Mouse (Mus musculus) adrenal gland, postnatal 25 days (tissue): Measurements from ENCODE around the gene Rab3gap2. TPM values are rescaled to one million over a fixed set of nuclear protein-coding genes. Genes with fewer than 3 reads are reported as not detected.
"Not testable (repeated sequence)": the region's sequence is repeated elsewhere in the genome, so short reads cannot be mapped to it uniquely, and the experiment has no call there.

ENCODE experiments used
- DNase-seq: peaks from one replicate; pipeline ENCODE4 v3.0.0; 2021; ENCODE audit warnings: mixed read lengths
- total RNA-seq: library from RNA; stranded (reverse); gene quantifications from 2 replicates; pipeline ENCODE4 v1.2.3, GENCODE M21; 2021

Rab3gap2 gene
- total RNA-seq, 1 experiment from 2014 or later: 60.8 TPM

DNA sequence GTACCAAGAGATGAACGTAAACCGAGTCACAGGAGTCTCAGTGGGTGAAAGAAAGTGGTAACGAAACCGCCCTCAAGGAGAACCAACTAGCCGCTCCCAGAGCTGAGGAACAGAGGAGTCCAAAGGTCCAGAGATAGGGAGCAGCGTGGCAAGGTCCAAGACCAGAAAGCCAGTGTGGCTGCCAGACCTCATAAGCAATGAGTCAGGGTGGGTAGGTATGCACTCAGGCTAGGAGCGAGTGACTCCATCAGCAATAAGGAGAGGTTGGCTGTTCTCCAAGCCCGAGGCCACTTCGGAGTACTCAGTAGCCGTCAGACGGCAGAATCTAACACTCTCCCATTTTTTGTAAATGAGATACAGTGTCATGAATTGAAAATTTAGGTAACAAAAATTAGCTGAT is 78.9 kb downstream of the Rab3gap2 start:
- DNase-seq: no peak

DNA sequence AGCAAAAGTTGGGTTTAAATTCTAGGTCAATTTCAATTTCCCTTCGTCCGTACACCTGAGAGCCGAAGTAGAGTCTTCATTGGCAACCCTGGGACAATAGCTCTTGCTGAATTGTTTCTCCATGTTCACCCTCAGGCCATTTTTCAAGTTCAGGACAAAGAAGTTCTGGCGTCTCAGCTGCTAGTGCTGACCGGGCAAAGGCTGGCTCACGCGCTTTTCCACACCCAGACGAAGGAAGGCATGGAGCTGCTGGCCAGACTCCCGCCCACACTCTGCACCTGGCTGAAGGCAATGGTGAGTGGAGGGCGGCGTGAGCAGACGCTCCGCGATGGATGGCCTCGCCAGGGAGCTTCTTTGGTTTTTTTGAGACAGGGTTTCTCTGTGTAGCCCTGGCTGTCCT is 79.3 kb downstream of the Rab3gap2 start:
- DNase-seq: no peak

DNA sequence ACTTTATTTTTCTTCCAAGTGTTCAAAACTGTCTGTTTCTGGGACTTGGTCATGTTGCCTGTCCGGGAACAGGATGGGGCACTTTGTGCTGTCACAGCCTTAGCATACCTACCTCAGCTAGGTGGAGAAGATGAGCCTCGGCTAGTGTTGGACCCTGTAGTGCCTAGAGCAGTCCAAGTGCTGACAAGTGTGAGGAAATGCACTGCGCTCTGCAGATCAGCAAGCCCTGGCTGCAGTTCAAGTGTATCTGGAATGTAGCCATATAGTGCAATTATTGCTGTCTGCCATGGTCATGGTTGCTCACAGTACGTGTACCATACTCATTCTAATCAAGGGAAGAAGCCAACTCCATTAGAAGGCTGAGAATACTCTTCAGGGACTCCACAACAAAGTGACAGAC is 80.8 kb downstream of the Rab3gap2 start:
- peak; percentile 60 for DNase-seq

DNA sequence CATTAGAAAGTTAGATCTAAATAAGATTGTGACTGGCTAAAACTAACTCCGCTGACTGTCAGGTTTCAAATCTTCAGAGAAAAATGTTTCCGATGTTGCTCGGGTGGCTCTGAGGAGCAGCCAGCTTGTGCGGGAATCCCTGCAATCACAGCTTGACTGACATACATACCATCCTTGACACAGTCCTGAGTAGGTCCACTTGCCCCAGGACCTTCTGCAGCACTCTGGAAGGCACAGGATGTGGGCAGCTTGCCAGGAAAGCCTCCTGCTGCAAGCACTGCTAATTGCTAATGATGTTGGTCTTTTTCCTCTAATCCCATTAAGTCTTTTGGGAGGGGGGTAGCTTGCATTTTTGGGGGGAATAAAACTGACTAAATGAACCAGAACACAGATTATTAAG is 81.3 kb downstream of the Rab3gap2 start:
- peak; percentile 81 for DNase-seq

DNA sequence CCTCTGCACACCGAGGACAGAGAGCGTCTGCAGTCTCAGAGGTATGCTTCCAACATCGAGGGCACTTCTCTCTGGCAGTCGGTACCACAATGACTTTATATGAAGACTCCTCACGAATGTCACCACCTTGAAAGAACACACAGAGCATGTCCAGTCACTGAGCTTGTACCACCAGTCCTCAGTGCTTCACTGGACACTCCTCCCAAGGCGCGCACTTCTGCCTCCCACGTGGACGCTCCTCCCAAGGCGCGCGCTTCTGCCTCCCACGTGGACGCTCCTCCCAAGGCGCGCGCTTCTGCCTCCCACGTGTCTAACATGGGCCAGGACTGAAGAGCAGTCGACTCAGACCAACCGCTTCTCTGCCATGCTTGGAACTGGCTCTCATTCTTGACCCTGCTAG is 83.1 kb downstream of the Rab3gap2 start:
- no peak for DNase-seq

DNA sequence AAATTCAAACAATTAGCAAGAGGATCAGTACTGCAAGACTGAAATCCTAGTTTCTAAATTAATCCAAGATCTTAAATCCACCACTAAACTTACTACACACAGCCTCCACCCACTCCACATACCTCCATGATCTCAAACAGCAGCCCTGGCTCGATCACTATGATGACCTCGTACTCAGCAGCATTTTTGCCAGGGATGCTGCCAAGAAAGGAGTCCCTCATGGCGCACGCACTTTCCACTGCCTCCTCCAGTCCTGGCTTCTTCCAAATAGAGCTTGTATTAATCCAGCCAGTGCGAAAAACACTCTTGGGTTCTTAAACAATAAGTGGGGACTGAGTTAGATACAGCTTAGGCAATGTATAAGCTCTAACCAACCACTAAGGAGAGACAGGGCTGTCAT is 85.3 kb downstream of the Rab3gap2 start:
- no peak for DNase-seq

DNA sequence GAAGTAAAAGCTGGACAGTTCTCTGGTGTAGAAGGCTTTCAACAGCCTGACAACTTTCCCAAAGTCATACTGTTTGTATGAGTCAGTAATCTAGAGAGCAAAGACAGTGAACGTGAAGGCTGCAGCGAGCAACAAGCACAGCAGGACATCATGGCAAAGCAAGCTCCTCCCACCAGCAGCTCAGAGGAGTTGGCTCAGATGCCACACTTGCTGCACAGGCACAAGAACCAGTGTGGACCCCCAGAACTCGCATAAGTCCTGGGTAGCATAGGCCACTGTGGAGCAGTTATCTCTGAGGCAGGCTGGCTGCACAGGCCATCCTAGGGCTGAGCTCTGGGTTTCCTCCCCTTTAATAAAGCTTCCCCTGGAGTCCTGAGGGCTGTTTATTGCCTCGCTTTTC is 87.4 kb downstream of the Rab3gap2 start:
- DNase-seq: no peak

DNA sequence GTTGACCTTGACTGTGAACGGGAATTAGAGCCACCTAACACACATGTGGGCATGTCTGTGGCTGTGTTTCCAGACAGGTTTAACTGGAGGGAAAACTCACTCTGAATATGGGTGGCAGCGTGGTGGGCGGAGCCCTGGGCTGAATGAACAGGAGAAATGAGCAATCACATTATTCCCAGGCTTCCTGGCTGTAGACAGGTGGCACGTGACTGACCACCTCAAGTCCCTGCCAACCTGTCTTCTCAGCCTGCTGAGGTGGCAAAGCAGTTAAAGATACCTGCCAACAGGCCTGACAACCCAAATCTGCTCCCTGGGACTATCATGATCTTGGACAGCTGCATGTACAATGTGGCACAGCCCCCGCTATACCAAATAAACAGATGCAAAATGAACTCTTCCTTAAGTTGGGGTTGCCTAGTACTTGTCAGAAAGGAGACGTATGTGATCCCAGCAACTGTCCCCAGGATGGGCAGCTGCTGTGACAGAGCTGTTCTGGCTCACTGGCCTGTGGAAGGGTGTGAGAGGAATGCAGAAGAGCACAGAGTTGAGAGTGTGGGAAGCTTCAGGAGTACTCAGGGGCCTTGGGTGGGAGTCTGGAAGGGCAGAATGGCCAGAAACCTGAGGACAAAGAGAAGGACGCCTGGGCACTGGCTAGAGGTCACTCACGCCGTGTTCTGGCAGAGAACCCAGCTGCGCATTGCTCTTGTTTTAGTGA is 88.9 kb downstream of the Rab3gap2 start:
- no peak for DNase-seq

DNA sequence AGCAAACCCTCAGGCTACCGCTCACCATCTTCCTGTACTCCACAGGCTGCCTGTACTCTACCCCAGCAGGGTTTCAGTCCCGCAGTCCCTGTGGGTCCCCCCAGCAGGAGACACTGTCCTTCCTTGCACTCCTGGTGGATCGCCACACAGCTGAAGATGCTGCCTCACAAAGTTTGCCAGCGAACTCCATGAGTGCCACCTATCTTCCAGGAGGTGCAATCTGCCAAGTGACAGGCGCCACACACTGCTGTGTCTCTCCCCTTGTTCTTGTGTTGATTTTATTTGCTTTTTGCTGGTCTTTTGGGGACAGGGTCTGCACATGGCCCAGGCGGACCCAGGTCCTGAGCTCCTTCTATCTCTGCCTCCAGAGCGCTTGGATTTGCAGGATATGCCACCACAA is 92.9 kb downstream of the Rab3gap2 start:
- DNase-seq: no peak

DNA sequence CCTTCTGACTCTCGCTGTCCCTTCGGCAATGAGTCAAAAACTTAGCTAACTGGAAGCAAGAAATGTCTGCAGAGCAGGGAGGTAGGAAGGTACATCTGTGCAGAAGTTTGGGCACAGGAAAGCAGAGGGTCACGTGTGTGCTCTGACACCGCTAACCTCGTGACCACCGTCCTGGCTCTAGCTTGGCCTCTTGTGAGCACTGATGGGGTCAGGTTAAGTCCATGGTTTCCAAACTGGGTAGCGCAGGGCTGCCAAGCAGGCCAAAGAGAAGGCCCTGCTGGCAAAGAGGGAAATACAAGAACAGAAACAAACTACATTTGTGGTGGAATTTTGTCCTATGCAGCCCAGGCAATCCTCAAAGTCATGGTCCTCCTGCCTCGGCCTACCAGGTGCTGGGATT is 94.6 kb downstream of the Rab3gap2 start:
- no peak for DNase-seq

DNA sequence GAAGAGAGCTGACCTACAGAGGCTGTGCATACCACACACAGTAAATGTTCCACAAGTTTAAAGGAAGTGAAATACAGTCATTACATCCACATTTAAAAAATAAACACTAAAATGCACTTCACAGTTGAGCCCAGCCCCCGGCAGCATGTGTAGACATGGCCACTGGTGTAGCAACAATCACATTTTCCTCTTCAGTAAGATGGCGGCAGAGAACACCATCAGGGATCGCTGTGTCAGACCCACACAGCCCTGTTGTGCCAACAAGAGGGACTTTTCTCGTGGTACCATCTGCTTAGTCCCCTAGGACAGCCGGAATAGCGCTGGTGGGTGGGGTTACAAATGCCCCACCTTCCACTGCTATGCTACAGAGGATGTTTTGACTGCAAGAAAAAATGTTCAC is 98.9 kb downstream of the Rab3gap2 start:
- no peak for DNase-seq

DNA sequence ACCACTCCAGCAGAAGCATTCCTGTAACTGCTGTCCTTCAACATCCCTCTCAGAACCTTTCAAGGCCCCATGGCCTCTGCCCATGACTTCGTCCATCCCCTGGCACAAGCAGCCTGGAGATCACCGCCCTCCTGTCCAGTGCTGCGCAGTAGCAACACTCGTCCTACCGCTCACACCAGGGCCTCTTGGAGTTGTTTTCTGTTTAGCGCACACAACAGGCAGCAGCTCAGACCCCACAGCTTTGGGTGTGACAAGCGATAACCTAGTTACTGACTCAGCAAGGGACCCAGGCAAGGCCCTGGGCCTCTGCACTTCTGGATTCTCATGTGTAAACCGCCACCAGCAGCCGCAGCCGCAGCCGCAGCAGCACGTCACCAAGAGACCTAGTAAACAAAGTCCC is 102.9 kb downstream of the Rab3gap2 start:
- DNase-seq: no peak

DNA sequence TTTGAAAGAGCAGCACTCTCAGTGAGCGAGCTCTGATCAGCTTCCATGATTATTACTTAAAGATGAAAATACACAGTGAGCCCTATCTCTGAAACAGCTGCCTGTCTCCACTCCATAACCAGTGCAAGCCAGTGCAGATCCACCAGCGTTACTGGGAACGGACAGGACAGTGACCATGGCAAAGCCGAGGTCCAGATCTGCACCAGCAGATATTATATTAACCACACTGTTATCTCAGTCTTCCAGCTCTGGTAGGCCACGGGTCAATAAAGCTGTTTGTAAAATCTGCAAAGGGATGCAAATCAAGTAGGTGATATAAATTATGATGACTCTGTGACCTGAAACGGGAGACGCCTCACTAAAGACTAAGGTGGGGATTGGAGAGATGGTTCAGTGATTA is 103.7 kb downstream of the Rab3gap2 start:
- no peak for DNase-seq

DNA sequence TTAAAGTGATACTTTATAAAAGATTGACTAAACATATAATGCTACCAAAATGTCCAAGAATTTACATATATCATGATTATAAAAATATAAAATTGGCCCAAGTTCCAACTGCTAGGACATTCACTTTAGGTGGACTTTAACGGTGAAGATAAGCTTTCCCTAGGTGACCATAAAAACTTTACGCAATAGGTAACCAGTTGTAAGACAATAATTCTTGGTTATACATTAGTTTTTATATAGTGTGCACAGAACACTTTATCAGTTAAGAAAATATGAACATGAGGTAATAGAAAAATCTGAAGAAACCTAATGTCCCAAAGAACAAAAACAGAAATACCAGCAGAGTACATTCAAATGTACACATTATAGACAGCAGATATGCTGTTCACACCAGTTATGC is 104.4 kb downstream of the Rab3gap2 start:
- DNase-seq: no peak

DNA sequence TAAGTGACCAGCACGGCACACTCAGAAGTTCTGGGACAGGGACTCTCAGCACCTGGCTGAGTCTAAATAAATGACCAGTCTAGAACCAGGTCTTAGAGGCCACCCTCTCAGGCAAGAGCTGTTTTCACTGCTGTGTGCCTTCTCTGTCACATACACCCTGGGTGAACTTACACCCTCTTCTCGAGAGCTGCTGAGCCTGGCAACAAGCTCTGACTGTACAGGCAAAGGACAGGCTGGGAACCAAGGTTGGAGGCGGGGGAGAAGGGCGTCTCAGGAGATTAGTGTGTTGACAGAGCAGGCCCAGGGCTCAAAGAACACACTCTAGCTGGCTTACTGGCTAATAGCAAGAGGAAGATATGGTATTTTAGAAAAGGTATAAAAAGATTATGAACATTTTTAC is 105.0 kb downstream of the Rab3gap2 start:
- DNase-seq: peak; percentile 43

DNA sequence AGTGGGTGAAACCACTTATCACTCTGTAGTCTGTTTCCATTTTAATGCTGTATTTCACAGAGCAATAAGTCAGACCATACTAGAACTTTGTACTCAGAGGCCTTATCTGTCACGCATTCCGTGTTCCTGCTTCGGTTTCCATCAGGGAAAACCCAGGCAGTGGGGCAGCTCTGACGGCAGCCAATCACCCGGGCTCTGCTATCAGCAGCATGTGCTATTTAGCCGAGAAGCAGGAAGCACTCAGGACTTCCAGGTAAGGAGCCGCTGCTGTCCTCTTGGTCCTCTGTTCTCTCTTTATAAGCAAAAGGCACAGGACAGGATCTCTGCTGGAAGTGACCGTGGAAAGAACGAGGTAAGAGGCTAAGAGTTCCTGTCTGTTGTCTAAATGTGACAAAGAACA is 108.0 kb downstream of the Rab3gap2 start:
- no peak for DNase-seq

DNA sequence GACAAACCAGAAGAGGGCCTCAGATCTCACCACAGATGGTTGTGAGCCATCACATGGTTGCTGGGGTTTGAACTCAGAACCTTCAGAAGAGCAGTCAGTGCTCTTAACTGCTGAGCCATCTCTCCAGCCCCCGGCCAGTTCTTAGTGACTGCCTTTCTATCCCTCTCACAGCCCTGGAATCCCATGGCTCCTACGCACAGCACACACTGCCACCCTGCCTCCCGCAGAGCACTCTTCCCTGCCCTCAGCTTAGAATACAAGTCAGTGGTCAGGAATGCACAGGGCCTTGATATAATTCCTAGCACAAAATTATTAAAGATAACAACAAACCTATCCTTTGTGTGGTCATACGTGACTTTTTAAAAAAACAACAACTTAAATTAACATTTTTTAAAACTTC is 110.6 kb downstream of the Rab3gap2 start:
- DNase-seq: no peak

DNA sequence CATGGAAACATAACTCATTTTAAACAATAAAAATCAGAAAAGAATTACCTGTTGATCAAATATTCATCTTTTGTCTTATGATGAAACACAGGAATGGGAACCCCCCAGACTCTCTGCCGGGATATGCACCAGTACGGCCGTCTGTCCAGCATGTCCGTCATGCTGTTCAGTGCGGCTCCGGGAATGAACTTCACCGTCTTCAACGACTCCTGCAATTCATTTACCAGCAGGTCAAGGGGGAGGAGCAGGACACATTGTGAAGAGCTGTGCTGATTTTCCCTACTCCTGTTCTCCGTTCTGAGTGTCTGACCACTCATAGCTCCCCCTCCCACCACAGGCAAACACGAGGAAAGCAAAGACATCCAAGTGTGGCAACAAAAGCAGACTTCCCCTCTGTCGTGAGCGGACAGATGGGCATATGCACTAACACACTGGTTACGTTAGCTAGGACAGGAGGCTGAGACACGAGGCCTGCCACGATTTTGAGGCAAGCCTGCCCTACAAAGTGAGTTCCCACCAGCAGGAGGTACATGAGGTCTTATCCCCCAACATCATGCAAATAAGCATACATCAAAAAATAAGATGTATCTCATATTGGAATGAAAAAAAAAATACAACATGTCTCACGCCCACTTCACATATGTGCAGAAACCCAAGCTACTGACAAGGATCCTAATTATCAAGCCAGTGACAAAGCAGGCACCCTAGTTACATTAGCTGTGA is 112.1 kb downstream of the Rab3gap2 start:
- DNase-seq: no peak

DNA sequence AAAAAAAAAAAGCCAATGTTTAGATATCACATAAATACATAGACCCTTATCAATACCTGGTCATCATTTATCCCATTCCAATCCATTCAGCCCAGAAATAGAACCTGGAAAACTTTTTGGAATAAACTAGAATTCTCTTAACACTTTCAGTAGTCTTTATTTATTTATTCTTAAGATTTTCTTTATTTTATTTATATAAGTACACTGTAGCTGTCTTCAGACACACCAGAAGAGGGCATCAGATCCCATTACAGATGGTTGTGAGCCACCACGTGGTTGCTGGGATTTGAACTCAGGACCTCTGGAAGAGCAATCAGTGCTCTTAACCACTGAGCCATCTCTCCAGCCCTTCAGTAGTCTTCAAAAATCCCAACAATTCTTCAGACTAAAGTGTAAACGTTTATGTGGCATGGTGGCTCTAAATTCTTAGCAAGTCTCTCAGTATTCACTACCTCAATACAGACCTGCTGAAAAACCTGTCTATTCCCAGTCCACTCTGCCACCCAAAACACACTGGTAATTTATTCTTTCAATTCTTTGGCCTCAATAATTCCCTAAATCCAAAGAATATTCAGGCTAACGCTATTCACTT is 123.9 kb downstream of the Rab3gap2 start:
- not testable (repeated sequence) for DNase-seq

DNA sequence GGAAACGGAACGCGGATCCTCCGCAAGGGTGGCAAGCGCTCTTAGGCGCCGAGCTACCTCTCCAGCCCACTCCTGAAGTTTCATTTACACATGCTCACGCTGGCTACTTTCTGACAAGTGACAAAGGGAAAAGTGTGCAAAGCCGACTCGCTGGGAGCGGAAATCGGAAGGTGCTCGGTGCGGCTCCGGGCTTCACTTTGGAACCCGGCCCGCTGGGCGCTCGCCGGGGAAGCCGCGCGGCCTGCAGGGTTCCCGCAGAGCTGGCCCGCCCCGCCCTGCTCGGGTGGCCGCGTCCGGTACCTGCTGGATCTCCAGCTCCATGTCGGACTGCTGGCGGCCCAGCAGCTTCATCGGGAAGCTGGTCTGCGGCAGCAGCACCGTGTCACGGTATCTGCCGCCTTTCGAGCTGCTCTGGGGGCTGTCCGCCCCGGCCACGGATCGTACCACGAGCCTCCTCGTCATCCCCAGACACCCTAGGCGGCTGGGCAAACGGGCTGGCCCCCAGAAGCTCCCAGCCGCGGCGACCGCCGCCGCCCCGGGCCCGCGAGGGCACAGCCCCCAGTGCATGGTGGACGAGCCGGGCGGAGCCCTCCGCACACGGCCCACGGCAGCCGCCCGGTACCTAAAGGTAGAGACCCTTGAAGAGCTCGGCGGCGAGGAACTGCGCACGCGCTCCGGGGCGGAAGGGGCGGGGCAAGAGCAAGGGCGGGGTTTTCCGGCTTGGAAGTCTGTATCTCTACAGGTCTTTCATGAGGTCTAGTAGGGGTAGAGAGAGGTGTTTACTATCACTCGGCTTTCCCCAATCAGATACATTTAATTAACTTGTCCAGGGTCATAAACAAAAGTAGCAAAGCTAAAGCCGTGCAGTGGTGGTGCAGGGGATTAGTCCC is 125.0 kb downstream of the Rab3gap2 start, which contains the start of gene Iars2:
TSS of gene Iars2 (minus strand) at position 676 of the 890 bp plus-strand sequence.
- peak; percentile 94 for DNase-seq

DNA sequence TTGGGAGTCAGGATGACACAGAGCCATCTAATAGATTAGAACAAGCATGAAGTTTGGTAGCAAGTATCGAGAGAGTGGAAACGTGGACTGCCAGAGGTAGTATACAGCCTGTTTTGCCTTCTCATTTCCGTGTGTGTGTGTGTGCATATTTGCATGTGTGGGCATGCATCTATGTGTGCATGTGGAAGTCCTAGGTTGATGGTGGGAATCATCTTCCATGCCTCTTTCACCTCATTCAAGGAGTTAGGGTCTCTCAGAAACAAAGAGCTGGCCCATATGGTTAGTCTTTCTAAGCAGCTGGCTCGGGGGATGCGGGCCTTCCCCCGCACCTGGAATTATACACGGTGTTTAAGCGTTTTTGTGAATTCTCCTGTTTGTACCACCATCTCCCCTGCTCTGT is 125.9 kb downstream of the Rab3gap2 start:
- no peak for DNase-seq

DNA sequence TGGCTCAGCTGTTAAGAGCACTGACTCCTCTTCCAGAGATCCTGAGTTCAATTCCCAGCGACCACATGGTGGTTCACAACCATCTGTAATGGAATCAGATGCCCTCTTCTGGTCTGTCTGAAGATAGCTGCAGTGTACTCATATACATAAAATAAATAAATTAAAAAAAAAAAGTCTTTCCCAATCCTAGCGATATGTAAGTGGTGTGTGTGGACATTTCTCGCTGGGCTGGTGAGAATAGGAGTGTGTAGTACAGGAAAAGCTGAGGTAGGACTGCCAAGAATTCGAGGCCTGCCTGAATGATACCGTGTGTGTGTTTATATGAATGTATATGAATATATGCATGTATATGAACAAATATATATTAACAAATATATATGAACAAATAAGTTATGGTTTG is 127.4 kb downstream of the Rab3gap2 start:
- DNase-seq: no peak
